Mouse (Mus musculus): ENCODE data around the gene Rps21.

Rps21 gene

DNA sequence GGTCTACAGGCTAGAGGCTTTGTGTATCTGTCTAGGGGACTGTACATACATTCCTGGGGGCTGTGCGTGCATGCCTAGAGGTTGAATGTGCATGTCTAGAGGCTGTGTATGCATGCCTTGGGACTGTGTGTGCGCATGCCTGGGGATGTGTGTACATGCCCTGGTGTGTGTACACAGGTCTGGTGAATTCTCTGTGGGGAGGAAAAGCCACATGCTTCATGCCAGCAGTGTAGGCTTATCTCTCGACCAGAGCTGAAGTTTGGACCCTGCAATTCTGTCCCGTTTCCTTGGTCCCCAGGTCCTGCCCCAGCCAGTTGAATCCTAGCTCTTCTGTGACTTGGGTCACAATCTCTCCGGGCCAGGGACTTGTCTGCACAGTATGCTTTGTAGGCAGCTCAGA, 34.4 kb downstream of the Rps21 start:
- DNase-seq (ENCODE audit: low spot score), result no peak

DNA sequence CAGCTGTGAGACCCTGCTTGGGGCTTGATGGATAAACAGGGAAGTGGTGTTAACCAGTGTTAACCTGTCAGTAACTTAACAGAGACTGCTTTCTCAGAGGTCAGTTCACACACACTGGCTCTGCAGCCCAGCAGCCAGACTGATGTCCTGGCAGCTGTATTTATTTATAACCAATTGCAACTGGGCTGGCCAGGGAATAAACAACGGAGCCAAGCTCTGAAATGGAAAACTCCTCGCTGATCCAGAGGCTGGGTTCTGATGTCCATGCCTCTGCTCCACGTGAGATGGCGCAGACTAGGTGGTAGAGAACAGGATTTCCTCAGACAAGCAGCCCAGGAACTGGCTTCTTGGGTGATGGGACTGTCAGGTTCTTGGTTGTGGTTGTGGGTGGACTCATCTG, 34.8 kb downstream of the Rps21 start:
- DNase-seq (ENCODE audit: low spot score), result no peak

DNA sequence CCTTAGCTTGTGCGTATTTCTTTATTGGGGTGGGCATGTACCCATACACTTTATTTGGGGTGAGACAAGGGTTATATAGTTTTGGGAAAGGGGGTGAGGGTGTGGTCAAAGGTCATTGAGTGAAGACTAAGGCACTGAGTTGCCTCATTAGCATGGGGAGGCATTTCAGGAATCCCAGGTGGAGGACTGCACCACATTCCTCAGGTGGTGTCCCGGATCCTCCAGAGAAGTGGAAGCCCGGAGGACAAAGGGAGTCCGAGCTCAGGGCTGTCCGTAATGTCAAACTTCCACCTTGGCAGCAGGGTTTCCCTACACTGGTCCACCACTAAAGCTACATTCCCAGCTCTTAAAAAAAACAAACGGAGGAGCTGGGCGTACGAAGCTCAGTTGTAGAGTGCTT, 35.7 kb downstream of the Rps21 start:
- no peak for DNase-seq (ENCODE audit: low spot score)

DNA sequence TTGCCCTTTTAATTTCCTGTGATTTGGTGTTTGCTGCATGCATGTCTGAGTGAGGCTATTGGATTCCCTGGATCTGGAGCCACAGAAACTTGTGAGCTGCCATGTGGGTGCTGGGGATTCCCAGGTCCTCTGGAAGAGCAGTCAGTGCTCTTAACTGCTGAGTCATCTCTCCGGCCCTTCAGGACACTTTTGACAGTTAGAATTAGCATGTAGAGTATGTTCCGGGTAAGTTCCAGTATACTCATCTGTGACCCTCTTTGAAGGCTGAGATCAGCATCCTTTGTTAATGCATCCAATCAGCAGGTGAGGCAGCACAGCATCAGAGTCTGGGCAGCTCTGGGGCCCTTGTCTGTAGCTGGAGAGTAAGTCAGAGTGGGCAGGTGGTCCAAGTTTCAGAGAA, 43.1 kb downstream of the Rps21 start:
- no peak for DNase-seq (ENCODE audit: low spot score)

DNA sequence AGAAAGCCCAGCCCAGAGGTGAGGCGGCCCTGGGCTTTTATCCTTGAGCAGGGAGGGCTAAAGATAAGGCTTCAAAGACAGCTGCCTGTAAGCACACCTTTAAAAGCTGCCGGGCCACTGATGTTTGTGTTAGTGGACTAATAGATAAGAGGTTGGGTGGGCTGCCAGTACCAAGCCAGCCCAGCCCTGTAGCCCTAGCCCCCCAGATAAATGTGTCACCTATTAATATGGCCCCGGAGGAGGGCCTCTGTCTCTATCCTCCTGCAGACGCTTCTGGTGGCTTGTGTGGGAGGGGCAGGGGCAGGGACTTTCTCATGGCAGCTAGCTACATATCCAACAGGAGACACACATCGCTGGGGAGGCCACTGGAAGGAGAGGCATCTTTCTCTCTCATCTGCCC, 43.6 kb downstream of the Rps21 start:
- no peak for DNase-seq (ENCODE audit: low spot score)

DNA sequence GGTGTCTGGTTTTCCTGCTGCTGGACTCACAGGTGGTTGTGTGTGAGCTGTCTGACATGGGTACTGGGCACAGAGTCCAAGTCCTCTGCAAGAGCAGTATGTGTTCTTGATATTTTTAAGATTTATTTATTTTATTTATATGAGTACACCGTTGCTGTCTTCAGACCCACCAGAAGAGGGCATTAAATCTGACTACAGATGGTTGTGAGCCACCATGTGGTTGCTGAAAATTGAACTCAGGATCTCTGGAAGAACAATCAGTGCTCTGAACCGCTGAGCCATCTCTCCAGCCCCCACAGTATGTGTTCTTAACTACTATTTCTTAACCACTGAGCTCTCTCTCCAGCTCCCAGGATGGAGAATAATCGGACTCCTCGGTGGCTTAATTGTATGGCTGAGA, 45.0 kb downstream of the Rps21 start:
- no peak for DNase-seq (ENCODE audit: low spot score)

DNA sequence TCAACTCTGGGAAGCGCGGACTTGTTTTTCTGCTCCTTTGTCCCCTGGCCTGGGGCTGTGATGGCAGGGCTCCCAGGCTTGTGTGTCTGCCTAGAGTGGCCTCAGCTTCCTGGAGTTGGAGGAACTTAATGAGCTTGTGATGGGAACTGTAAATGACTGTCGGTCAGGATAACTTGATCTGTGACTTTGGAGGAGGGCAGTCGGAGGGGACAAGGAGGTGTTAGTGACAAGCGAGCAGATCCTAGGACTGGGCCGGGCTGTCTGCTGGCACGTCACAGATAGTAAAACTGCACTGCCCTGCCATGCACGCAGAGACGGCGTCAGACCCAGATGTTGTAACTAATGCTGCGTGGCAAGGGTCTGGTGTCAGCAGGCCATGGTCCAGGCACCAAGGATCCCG, 46.3 kb downstream of the Rps21 start:
- no peak for DNase-seq (ENCODE audit: low spot score)

DNA sequence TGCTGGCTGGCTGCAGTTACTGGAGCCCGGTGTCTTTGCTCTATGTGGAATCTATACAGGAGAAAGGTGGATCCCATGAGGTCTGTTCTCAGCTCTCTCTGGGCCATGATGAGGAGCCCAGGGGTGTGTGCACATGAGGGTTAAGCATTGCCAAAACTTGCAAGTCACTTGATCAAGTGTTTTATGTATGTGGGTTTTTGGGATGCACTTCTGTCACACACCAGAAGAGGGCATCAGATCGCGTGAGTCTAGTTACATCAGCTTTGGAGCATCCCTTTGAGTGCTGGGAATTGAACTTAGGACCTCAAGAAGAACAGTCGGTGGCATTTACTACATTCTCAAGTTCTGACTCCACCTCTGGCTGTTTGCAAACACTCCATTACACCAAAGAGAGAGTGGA, 47.4 kb downstream of the Rps21 start:
- no peak for DNase-seq (ENCODE audit: low spot score)

DNA sequence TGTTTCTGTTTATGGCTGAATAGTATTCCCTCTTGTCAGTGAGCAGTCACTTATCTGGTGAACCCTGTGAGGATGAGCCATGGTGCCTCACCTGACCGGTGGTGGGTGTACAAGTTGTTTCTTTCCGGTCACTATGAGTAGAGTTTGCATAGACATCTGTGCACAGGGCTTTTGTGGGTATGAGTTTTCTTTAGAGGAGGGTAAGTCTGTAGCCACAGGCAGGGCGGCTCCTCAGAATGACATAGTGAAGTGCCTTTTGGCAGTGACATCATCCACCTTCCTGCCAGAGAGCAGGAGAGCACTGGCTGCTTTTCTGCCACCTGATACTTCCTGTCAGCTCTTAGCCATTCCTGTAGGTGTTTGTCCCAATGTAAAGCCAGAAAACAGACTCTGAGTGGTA, 48.3 kb downstream of the Rps21 start:
- no peak for DNase-seq (ENCODE audit: low spot score)

DNA sequence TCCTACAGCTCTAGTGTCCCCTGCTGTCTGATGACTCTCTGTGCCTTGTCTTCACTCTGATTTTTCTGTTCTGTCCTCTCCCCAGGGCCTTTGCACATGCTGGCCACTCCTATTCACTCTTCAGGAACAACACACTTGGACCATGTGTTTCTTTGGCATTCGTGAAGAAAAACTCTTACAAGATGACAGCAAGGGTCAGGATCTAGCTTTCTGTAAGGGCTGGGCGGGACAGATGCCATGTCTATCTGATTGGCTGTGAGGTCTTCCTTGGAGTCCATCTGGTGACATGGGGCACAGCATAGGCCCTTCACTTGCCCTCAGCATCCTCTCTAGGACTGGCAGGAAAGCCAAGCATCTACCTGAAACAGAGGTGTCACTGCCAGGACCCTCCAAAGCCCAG, 48.8 kb downstream of the Rps21 start:
- DNase-seq (ENCODE audit: low spot score), result no peak

DNA sequence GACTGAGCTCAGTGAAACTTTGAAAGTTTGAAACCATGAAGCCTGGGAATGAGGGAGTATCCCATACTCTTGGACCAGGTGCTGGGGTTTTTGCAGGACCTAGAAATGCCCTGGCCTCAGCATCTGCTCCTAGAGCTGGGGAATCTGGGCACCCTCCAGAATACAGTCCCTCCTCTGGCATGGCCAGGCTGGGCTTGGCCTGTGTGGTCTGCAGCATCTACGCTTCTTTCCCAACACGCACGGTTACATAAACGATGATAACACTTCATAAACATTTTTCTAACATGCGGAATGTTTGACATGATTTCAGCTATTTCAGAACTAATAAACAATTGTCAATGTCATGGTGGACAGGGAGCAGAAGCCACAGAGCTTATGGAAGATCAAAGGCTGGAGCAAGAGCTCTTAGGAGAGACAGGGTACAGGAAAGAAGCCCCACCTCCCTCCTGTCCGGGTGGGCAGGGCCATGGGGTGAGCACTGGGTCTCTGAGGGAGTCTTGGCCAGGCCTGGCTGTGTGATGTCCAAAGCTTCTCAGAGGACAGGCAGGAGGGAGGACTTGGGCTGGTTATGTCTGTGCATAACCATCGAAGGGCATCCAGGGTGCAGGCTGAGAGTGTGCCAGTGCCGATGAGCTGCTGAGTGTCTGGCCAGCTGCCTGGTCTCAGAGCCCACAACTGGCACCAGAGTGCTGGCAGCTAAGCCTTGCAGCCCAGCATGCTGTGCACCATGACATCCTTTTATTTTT, 49.4 kb downstream of the Rps21 start:
- no peak for DNase-seq (ENCODE audit: low spot score)

DNA sequence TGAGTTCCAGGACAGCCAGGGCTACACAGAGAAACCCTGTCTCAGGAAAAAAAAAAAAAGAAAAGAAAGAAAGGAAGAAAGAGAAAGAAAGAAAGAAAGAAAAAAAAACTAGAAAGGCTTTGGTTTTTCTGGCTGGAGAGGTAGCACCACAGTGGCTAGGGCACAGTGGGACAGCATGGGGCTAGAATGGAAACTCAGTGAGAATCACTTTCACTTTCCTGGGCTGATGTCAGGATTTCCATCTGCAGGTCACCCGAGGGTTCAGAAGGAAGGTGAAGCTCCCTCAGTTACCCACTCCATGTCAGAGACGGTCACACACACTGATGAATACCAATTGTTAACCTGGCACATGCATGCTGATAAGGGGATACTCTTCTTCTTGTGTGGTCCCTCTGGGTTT, 50.5 kb downstream of the Rps21 start:
- DNase-seq (ENCODE audit: low spot score), result no peak

Data from ovary, postnatal 14 days (tissue).